Comparison of ENCODE assay signal across 18 mouse cellular contexts in genomic region chr11:81680511-81680910, GRCm38 (mm10).
"Had no signal": no experiment of that assay in that cellular context is flagged by ENCODE, and none has a peak within 500 bp of the region (broad histone marks: within the 10 kb centered on the region; RNA-seq: fewer than 3 reads in every experiment).

No protein-coding gene starts in this region.

- DNase-seq: lung, embryonic 14.5 days; lung, postnatal 10 days; lung, postnatal 4 days; midbrain, embryonic 14.5 days; retina, postnatal 1 day; right cerebral cortex, adult 18-20 months; right cerebral cortex, postnatal 25 days; right cerebral cortex, postnatal 4 days; spleen, adult 18-20 months; thymus, adult 18-20 months; thymus, postnatal 14 days; thymus, postnatal 36 days had no signal

- H3K4me3 ChIP-seq: midbrain, embryonic 10.5 days; midbrain, embryonic 12.5 days; myocyte; neural tube, embryonic 13.5 days; neural tube, embryonic 15.5 days had no signal

- H3K4me2 ChIP-seq: lung, embryonic 14.5 days; midbrain, embryonic 12.5 days; neural tube, embryonic 13.5 days; neural tube, embryonic 15.5 days had no signal

- H3K36me3 ChIP-seq: midbrain, embryonic 10.5 days; midbrain, embryonic 12.5 days; neural tube, embryonic 13.5 days; neural tube, embryonic 15.5 days had no signal

- H3K4me1 ChIP-seq: midbrain, embryonic 10.5 days; midbrain, embryonic 12.5 days; neural tube, embryonic 13.5 days; neural tube, embryonic 15.5 days had no signal

- ATAC-seq: midbrain, embryonic 16.5 days had no signal

- H3K9ac ChIP-seq: lung, embryonic 14.5 days; midbrain, embryonic 12.5 days; neural tube, embryonic 13.5 days; neural tube, embryonic 15.5 days had no signal

- H3K27ac ChIP-seq: midbrain, embryonic 10.5 days; midbrain, embryonic 12.5 days; neural tube, embryonic 13.5 days; neural tube, embryonic 15.5 days had no signal

- H3K9me3 ChIP-seq: midbrain, embryonic 10.5 days; midbrain, embryonic 12.5 days; neural tube, embryonic 13.5 days; neural tube, embryonic 15.5 days had no signal

- H3K27me3 ChIP-seq: midbrain, embryonic 12.5 days; neural tube, embryonic 13.5 days; neural tube, embryonic 15.5 days had no signal
